Mouse (Mus musculus) CD4-positive helper T cell, adult 2 months (primary cell): Measurements from ENCODE around the gene Dnal1.
"Not testable (repeated sequence)": the region's sequence is repeated elsewhere in the genome, so short reads cannot be mapped to it uniquely, and the experiment has no call there.

Source experiments
- DNase-seq: peaks from one replicate; pipeline ENCODE4 v3.0.0-alpha.2; 2012; ENCODE audit warnings: low read depth, missing footprints, low spot score

The Dnal1 gene

GRCm38 (mm10) chr12:84114153-84114994 lies at the start of gene Dnal1:
Gene Dnal1, plus strand, starts transcription at chr12:84114366.
- DNase-seq = peak; percentile 88

- no peak for DNase-seq
Observed at GRCm38 (mm10) chr12:84064621-84065020, 49.5 kb upstream of the Dnal1 start.

DNA sequence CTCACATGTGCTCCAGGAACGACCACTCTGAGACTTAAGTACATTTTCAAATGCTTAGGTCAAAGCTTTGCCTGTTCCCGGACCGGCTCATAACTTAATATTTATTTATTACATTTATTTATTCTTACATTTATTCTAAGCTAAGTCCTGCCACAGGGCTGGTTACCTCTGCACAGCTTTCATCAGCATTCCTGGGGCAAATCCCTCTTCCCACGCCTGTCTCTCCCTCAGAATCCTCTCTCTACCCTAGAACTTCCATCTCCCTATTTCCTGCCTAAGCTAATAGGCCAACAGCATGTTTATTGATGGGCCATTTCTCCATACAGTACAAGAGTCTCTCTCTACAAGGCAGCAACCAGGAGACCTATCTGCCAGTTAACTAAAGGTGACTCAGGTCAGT lies 46.4 kb upstream of the Dnal1 start:
- DNase-seq = no peak

GRCm38 (mm10) chr12:84068296-84068695 lies 45.9 kb upstream of the Dnal1 start:
- no peak for DNase-seq

- no peak for DNase-seq
Observed at GRCm38 (mm10) chr12:84068986-84069385, 45.2 kb upstream of the Dnal1 start, which contains the start of gene Acot5. Gene Acot5, plus strand, starts transcription at chr12:84069325.

DNA sequence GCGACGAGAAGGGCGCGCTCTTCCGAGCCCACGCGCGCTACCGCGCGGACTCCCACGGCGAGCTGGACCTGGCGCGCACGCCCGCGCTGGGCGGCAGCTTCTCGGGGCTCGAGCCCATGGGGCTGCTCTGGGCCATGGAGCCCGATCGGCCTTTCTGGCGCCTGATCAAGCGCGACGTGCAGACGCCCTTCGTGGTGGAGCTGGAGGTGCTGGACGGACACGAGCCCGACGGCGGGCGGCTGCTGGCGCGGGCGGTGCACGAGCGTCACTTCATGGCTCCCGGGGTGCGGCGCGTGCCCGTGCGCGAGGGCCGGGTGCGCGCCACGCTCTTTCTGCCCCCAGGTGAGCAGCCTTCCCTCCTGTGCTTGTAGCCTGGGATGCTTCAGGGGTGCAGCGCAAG lies 44.6 kb upstream of the Dnal1 start:
- DNase-seq = not testable (repeated sequence)

- no peak for DNase-seq
Observed at GRCm38 (mm10) chr12:84071696-84072095, 42.5 kb upstream of the Dnal1 start.

GRCm38 (mm10) chr12:84077371-84077990 lies 36.7 kb upstream of the Dnal1 start:
- no peak for DNase-seq

GRCm38 (mm10) chr12:84083842-84084241 lies 30.3 kb upstream of the Dnal1 start:
- no peak for DNase-seq

- no peak for DNase-seq
Observed at GRCm38 (mm10) chr12:84084581-84084980, 29.6 kb upstream of the Dnal1 start.

- DNase-seq = not testable (repeated sequence)
Observed at GRCm38 (mm10) chr12:84094666-84095065, 19.5 kb upstream of the Dnal1 start.

GRCm38 (mm10) chr12:84099605-84100004 lies 14.6 kb upstream of the Dnal1 start:
- no peak for DNase-seq

GRCm38 (mm10) chr12:84100071-84100470 lies 14.1 kb upstream of the Dnal1 start:
- DNase-seq = no peak

GRCm38 (mm10) chr12:84100604-84101492 lies 13.3 kb upstream of the Dnal1 start, which contains the start of gene Acot6:
Gene Acot6, plus strand, starts transcription at chr12:84100654.
- DNase-seq = peak; percentile 57

DNA sequence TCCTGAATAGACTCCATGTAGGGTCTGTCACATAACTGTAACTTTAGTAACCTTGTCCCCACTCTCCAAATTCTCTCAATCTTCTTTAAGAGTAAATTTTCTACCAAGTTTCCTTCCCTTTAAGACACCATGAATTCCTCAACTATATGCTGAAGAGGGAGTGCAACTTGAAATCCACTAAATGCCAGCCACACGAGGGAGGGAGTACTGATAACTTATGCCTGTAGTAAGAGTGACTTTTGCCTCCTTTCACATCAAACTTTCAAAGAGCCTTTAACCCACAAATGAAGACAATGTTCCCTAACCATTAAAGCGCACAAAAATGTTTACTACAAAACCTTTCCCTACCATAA lies 12.7 kb upstream of the Dnal1 start:
- no peak for DNase-seq

DNA sequence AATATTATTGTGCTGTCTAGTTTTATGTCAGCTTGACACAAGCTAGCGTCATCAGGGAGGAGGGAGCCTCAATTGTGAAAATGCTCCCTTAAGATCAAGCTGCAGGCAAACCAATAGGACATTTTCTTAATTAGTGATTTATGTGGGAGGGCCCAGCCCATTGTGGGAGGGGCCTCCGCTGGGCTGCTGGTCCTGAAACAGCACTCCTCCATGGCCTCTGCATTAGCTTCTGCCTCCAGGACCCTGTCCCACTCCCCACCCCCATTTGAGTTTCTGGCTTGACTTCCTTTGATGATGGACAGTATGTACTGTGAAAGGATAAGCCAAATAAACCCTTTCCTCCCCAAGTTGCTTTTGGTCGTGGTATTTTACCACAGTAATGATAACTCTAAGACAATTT lies 7.2 kb upstream of the Dnal1 start:
- DNase-seq = no peak

DNA sequence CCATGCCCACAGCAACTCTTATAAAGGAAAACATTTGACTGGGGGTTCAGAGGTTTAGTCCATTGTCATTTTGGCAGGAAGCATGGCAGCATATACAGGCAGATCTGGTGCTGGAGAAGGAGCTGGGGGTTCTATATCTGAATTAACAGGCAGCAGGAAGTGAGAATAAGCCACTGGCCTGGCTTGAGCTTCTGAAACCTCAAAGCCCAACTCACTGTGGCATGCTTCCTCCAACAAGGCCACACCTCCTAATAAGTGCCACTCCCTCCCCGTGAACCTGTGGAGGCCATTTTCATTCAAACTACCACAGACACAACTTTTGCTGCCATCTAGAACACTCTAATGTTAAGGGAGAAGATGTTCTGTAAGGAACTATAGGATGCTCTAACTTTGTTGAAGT lies 6.5 kb upstream of the Dnal1 start:
- DNase-seq = no peak

DNA sequence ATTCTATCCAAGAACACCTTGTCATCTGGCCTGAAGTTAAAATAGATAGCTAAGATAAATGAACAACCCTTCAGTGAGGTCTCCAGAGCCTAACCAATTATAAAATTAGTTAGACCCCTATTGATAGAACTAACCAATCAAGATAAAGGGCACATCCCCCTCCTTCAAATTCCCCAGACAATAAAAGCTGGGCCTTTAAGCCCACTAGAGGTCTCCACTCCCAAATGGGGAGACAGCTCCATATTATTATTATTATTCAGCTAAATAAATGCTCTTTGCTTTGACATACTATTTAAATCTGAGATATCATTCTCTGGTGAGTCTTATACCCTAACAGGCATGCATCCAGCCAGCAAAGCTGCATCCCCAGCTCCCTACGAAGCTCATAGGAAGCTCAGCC lies 4.2 kb upstream of the Dnal1 start:
- no peak for DNase-seq

- no peak for DNase-seq
Observed at GRCm38 (mm10) chr12:84110814-84111213, 3.4 kb upstream of the Dnal1 start.

GRCm38 (mm10) chr12:84113676-84114075 lies 490 bp upstream of the Dnal1 start:
- DNase-seq = no peak

DNA sequence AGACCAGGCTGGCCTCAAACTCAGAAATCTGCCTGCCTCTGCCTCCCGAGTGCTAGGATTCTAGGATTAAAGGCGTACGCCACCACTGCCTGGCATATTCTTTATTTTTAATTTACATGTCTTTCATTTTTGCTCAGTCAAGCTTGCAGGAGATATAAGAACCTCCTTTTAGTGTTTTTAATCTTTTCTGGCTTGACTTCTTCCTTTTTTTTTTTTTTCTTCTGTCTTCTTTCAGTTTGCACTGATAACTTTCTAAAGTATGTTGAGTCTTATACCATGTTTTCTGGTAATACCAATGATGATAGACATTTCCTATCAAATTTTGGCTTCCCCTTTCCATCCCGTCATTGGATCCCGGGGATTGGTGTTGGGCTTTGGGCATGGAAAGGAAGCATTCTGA lies 5.4 kb downstream of the Dnal1 start:
- DNase-seq = no peak

- DNase-seq = no peak
Observed at GRCm38 (mm10) chr12:84125892-84126291, 11.7 kb downstream of the Dnal1 start.
